Mouse (Mus musculus) brown adipose tissue, adult 24 weeks (tissue): Measurements from ENCODE around the gene Akt2. TPM values are rescaled to one million over a fixed set of nuclear protein-coding genes. Genes with fewer than 3 reads are reported as not detected.

ENCODE experiments used
- H3K27ac ChIP-seq: fragments of 200-500 bp; replicated peaks from 2 replicates; pipeline ENCODE4 v1.5.1; 2012; ENCODE audit warnings: low read depth, mild to moderate bottlenecking, low read length
- H3K4me1 ChIP-seq: fragments of 200-500 bp; 2 replicates; pipeline ENCODE4 v1.6.1; 2012; ENCODE audit warnings: low read length, mixed read lengths; ENCODE audit not compliant: control insufficient read depth, insufficient read depth, insufficient read length
- H3K4me3 ChIP-seq: fragments of 200-500 bp; 2 replicates; pipeline ENCODE4 v1.5.1; 2012; ENCODE audit warnings: low read depth, mild to moderate bottlenecking, low read length, moderate library complexity; ENCODE audit not compliant: insufficient read depth
- polyA plus RNA-seq: library from polyadenylated mRNA; stranded (reverse); fragments of >200 nt; gene quantifications from 2 replicates; pipeline ENCODE4 v1.2.4, GENCODE M21; 2012; ENCODE audit not compliant: missing spikeins, insufficient read depth, insufficient read length

The Akt2 gene
- polyA plus RNA-seq, 1 experiment = 321 TPM

DNA sequence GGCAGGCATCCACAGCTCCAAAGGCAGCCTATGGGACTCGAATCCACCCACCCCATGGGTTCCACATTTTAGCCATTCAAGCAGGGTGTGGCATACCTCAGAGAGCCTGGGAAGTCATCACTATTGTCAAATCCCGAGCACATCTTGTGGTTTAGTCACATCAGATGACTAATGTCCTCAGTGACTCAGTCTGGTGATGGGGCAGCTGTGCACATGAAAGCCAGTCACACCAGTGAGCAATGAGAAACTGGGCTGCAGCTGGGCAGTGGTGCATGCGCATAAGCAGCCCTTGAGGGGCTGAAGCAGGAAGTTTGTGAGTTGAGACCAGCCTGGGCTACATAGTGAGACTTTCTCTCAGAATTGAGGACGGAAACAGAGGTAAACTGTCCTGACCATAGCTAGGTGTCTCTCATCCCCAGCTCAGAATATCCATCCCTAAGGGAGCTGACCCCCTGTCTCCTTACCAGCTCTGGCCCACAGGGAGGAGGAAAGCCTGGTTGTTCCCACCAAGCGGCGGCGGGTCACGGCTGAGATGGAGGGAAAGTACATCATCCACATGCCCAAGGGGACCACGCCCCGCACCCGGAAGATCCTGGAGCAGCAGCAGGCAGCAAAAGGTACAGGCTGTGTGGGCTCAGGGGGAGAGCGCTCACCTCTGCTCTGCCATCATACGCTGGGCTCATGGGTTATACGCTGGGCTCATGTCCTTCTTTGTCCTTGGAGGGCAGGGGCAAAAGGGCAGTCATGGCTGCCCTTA lies 17.1 kb upstream of the Akt2 start:
- H3K4me3 ChIP-seq = no peak overlapping the region
- H3K27ac ChIP-seq = peak overlapping the region; percentile 28
- H3K4me1 ChIP-seq = peaks cover 3% of the 10 kb centered on the region; the same call in 1 of the 2 replicates

DNA sequence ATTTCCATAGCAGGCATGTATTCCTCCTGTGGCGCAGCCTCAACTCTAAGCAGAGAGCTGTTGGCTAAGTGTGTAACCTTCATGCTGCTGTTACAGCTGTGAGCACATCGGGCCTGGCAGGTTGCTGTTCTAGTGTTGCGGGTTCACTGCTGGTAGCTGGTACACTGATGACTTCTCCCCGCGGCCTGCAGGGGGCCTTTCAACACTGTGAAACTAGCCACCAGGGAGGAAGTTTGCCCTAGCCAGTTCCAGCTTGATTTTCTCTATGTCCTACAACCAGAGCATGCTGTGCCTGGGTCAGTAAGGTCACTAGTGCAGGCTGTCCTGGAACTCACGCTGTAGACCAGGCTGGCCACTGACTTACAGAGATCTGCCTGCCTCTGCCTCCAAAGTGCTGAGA lies 14.4 kb upstream of the Akt2 start:
- Histone ChIP-seq H3K4me1 (peaks cover 20% of the 10 kb centered on the region), H3K4me3 (no peak overlapping the region), H3K27ac (peak overlapping the region; percentile 56; the same call in 1 of the 2 replicates)

DNA sequence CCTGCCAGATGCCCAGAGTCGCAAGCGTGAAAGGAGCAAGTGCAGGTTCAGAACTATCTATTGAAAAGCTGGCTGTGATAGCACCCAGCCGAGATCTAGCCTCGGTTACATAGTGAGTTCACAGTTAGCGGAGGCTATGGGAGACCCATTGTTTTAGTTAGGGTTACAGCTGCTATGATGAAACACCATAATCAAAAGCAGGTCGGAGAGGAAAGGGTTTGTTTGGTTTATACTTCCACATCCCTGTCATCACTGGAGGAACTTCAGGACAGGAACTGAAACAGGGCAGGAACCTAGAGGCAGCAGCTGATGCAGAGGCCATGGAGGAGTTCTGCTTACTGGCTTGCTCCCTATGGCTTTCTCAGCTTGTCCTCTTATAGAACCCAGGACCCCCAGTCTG lies 13.8 kb upstream of the Akt2 start:
- Histone ChIP-seq H3K4me1 (peaks cover 20% of the 10 kb centered on the region), H3K27ac (peak overlapping the region; percentile 56), H3K4me3 (no peak overlapping the region)

DNA sequence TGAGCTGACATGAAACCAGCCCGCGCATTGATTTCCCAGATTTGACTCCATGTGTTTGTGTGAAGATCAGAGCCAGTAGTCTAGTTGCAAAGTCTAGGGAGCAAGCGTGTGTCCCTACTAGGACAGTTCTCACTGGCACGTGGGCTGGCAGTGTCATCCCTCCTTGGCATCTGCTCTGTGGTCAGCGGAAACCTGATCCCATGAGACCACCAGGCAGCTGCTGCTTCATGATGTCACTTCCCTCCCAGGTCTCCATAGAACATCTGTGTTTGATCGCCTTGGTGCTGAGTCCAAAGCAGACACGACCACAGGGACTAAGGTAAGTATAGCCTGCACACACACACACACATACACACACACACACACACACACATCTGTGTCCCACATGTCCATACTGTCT lies 12.9 kb upstream of the Akt2 start:
- no peak overlapping the region for H3K4me3 ChIP-seq
- peak overlapping the region; percentile 87 for H3K27ac ChIP-seq
- H3K4me1 ChIP-seq = peaks cover 20% of the 10 kb centered on the region

DNA sequence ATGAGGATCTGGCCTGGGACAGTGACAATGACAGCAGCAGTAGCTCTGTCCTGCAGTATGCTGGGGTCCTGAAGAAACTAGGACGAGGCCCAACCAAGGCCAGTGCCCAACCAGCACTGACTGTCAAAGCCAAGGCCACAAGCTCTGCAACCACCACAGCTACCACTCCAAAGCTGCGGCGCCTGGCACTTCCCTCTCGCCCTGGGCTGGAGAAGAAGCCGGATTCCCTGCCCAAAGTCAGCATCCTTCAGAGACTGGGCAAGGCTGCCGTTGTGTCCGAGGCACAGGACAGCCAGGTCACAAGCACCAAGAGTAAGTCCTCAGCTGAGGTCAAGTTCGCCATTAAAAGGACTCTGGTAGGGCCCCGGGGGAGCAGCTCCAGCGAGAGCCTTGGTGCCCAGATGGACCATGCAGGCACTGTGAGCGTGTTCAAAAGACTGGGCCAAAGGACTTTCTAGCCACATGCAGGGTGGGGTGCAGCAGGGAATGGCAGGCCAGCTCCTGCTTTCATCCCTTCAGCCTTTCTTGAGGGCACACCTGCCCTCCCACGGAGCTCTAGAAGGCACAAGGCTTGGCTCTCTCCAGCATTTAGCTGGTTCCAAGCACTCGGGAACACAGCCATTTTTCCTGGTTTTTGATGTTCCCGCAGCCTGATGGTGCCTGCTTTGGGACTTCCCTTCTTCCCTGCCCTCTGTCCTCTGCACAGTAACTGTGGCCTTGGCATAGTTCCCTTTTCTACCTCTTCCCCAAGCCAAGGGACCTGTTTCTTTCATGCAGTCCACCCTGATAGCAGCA lies 10.8 kb upstream of the Akt2 start:
- Histone ChIP-seq H3K4me1 (peaks cover 20% of the 10 kb centered on the region), H3K27ac (peak overlapping the region; percentile 70), H3K4me3 (no peak overlapping the region)

DNA sequence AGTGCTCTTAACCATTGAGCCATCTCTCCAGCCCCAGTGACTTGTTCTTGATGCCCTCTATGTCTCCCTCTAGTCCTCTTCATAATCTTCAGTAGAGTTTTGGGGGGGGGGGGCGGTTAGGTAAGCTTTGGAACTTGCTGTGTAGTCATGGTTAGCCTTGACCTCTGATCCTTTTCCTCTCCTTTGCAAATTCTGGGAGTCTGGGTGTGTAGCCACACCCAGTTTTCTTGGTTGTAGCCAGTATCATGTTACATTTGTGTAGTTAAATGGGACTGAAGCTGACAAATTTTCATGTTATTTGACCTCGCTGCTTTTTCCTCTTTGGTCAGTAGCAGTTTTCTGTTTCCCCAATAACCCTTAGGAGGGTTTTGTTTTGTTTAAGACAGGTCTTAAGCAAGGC lies 4.5 kb upstream of the Akt2 start:
- no peak overlapping the region for H3K4me3 ChIP-seq
- no peak overlapping the region; the same call in 1 of the 2 replicates for H3K27ac ChIP-seq
- H3K4me1 ChIP-seq = no peaks in the 10 kb centered on the region

DNA sequence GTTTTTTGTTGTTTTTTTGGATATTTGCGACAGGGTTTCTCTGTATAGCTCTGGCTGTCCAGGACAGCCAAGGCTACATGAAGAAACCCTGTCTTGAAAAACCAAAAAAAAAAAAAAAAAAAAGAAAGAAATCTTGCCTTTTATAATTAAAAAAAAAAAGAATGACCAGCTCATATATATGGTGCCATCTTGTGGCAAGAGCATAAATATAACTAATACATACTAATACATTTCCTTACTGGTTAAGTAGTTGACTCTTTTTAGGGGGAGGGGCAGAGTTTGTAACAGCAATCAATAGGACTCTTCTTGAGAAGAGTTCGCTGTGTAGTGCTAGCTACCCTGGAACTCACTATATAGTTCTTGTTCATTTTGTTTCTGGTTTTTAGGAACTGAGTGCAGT lies 3.6 kb upstream of the Akt2 start:
- 0 out of 2 replicates have a peak overlapping the region, but pooled peaks have one; percentile 34 for H3K27ac ChIP-seq
- H3K4me3 ChIP-seq = no peak overlapping the region
- no peaks in the 10 kb centered on the region for H3K4me1 ChIP-seq

DNA sequence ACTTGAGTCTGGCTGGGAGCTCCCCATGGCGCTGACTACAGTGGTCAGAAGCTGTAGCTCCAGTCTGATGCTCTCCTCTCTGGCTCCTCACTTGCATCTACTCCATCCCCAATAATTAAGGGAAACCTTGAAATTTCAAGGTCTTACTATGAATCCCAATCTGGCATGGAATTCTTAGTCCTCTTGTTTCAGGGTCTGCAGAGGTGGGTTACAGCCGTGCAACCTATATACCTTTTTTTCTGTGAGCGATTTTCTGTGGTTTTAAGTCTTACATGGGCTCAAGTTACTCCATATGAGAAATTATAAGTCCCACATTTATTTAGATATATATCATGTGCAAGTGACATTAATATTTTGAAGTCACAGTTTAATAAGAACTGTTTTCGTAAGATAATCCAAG lies 1.3 kb upstream of the Akt2 start:
- H3K27ac ChIP-seq = no peak overlapping the region
- no peak overlapping the region for H3K4me3 ChIP-seq
- H3K4me1 ChIP-seq = 0 out of 2 replicates have a peak, but pooled peaks cover 3% of the 10 kb centered on the region

DNA sequence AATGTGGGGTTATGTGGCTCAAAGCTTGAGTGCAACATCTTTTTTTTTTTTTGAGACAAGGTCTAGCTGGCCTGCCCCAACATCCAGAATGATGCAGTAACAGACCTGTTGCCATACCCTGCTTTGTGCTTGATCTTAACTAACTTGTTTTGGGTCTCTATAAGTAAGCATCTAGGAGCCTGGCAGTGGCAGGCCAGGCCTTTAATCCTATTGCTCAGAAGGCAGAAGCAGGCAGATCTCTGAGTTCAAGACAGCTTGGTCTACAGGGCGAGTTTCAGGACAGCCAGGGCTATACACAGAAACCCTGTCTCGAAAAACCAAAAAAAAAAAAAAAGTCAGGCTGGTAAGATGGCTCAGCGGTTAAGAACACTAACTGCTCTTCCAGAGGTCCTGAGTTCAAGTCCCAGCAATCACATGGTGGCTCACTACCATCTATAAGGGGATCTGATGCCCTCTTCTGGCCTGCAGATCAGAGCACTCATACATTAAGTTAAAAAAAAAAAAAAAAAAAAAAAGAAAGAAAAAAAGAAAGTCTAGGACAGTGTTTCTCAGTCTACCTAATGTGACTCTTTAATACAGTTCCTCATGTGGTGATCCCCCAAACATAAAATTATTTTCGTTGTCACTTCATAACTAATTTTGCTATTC lies 662 bp upstream of the Akt2 start:
- H3K4me3 ChIP-seq = peak overlapping the region; percentile 42; the same call in 1 of the 2 replicates

DNA sequence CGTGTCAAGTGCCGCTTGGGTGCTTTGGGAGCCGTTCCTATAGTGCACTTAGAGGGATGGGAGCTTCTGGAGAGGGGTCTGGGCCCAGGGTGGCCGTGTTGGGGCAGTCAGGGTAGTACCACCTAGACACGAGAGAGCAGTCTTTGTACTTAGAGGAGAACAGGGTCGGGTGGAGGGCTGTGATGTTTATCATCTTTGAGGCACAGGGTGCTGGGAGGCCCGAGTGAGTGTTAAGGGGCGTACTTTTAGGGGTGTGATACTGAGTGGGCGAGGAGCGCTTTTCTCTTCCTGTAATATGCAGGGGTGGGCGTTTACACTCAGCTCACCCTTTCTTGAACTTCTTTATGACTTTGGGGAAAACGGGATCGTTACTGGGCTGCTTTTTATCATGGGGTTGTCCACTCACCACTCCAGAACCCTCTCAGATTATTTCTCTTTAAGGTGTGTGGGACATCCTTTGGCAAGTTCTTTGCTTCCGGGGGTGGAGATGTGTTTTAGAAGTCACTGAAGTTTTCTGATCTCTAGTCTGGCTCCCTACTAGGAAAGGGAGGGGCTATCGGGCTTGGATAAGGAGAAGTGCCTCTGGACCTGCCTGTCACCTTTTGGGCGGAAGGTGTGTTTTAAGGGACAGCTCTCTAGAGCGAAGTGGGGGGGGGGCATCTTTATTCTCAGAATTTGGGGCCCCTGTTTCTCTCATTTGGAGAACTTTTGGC lies 1.0 kb downstream of the Akt2 start:
- peaks cover 17% of the 10 kb centered on the region for H3K4me1 ChIP-seq
- H3K27ac ChIP-seq = peak overlapping the region; percentile 98
- H3K4me3 ChIP-seq = peak overlapping the region; percentile 97

More for the DNA sequence above, 662 bp upstream of the Akt2 start:
- Histone ChIP-seq H3K27ac (peak overlapping the region; percentile 81), H3K4me1 (peaks cover 4% of the 10 kb centered on the region; the same call in 1 of the 2 replicates)

DNA sequence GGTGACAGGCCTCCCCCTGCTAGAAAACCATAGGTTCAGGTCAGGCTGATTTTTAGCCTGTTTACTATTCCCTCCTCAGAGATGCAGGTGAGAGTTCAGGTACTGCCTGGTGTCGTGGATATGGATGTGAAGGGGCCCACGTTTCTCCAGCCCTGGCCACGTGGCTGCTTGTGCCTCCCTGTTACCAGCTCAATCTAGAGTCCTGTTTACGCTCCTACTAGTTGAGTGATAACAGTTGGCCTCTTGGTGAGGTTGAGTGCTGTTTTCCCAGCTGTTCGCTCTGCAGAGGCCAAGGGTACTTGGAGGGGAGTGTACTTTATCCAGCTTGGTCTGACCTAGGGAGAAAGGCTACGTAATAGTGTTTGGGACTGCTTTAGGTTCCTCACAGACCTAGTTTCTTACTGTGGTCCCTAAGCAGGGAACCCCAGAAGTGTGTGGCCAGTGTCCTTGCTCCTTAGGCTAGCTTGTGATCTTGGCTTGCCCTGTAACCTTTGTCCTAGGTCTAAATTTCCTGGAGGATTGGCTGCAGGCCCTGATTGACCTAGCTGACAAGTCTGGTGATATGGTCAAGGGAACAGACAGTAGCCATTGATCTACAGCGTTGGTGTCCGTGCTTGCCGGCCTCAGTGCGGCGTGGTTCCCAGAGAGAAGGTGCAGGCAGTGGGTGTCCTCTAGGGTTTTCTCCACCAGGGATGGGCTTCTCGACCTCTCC lies 1.7 kb downstream of the Akt2 start:
- H3K4me3 ChIP-seq = peak overlapping the region; percentile 97
- H3K27ac ChIP-seq = peak overlapping the region; percentile 98
- H3K4me1 ChIP-seq = peaks cover 25% of the 10 kb centered on the region

DNA sequence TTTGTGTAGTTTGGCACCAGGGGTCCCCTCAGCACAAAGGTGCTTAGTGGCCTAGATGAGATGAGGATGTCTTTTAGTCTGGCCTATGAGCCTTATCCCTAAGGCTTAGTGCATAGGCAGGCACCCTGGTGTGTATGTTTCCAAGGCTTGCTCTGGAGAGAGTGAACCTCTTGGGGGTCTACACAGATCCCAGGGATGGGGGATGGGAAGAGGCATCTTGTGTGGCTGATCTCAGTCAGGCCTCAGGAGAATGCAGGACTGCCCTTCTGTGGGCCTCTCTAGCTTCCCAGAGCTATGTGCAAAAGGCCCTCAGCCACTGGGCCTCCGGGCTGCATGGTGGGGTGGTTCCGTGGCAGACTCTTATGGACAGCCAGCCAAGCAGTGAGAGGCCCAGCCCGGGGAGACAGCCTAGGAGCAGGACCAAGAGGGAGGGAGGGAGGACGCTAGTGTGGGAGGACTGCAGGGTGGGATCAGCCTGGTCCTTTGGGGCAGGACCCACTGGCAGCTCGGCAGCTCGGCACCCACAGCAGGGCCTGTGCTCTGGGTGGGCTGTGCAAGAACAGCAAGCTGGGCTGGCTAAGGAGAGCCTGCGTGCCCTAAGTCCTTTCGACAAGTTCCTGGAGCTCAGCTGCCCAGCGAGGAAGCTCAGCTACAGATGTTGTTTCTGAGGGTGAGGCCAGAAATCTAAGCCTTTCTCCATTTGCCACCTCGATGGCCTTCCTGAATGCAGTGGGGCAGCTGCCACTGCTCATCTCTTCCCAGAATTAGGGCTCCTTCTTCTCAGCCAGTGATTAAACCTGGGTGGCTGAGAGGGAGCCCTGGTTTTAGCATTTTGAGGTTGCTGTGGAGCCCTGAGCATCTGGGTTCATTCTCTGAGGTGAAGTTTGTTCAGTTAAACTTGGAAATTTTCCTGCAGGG lies 5.5 kb downstream of the Akt2 start:
- peaks cover 32% of the 10 kb centered on the region for H3K4me1 ChIP-seq
- H3K27ac ChIP-seq = peak overlapping the region; percentile 62
- no peak overlapping the region for H3K4me3 ChIP-seq

DNA sequence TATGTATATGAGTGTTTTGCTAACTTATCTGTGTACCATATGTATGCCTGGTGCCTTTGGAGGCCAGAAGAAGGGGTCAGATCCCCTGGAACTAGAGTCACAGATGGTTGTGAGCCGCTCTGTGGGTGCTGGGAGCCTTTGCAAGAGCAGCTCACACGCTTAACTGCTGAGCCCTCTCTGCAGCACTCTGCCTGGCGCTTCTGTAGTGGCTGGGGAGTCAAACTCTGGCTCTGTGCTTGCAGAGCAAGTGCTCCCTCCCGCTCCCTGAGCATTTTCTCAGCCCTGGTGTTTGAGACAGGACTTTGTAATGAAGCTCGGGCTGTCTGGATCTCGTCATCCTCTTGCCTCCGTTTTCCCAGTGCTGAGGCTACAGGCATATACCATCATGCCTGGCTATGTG lies 6.7 kb downstream of the Akt2 start:
- Histone ChIP-seq H3K4me3 (no peak overlapping the region), H3K27ac (no peak overlapping the region), H3K4me1 (peaks cover 37% of the 10 kb centered on the region)
